Mouse (Mus musculus): Measurements from ENCODE around the gene Msi2. TPM values are rescaled to one million over a fixed set of nuclear protein-coding genes. Genes with fewer than 3 reads are reported as not detected.

Gene Msi2
- total and polyA plus RNA-seq, 3 experiments: 36.5 to 197 (median 144) TPM

DNA sequence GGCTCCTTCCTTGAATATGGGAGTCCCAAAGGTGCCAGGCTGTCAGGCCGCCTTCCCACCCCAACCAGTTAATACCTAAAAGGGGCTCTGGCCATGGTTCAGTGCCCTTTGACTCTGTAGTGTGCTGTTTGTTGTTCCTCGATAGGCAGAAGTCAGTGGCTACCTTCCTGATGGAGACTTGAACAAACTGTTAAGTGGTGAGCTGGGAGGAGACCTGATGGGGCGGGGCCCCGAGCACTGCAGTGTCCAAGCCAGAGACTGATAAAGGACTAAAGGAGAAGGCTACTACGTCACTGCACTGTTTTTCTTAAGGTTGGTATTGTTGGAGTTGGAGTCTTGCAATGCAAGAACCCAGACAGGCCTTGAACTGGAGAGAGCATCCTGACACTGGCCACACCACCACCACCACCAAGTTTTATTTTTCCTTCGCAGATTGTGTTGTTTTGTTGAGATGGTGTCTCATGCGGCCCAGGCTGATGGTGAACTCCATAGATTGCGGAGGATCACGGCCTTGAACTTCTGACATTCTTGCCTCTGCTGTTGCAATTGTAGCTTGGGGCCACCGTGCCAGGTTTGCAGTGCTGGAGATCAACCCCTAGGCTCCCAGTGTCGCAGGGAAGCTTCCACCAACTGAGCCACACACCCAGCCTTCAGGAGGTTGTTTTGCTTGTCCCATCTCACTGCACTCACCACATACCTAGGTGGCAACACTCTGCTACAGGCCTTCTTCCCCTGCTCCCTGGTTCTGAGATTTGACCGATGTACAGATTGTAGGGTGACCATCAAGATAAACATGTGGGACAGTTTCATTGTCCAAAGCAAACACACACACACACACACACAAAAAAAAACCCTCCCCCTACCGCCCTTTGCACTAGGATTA lies 2.2 kb upstream of the Msi2 start:
- no peaks in the 10 kb centered on the region for H3K27me3 ChIP-seq (ENCODE audit: insufficient read depth, low read length)
- H3K9me3 ChIP-seq (replicated peaks): no peaks in the 10 kb centered on the region
- peaks cover 26% of the 10 kb centered on the region for H3K36me3 ChIP-seq (replicated peaks)
- peaks cover 41% of the 10 kb centered on the region for H3K4me1 ChIP-seq (ENCODE audit: insufficient read depth, low read depth, low read length)
- TF ChIP-seq POLR2AphosphoS5 (IDR thresholded peaks at IDR 0.05; ENCODE audit: insufficient replicate concordance, low read depth, low read length) (no peak), TAL1 (conservative IDR thresholded peaks at IDR 0.05; ENCODE audit: low read depth, low read length) (no peak), GATA1 (IDR thresholded peaks at IDR 0.05; ENCODE audit: borderline replicate concordance, low read length) (no peak), CTCF (IDR thresholded peaks at IDR 0.05; ENCODE audit: low read depth, low read length) (no peak), GATA2 (IDR thresholded peaks at IDR 0.05; ENCODE audit: borderline replicate concordance, low read depth, low read length) (no peak)
- peak overlapping the region; percentile 40; the same call in 1 of the 2 replicates for H3K4me3 ChIP-seq (ENCODE audit: low read depth, low read length)
- peak; percentile 46; the same call in 1 of the 2 replicates for ATAC-seq (ENCODE audit: extremely low read depth, insufficient number of reproducible peaks, low FRiP score, poor library complexity, severe bottlenecking)
- peak; percentile 32 for DNase-seq (ENCODE audit: low spot score)

DNA sequence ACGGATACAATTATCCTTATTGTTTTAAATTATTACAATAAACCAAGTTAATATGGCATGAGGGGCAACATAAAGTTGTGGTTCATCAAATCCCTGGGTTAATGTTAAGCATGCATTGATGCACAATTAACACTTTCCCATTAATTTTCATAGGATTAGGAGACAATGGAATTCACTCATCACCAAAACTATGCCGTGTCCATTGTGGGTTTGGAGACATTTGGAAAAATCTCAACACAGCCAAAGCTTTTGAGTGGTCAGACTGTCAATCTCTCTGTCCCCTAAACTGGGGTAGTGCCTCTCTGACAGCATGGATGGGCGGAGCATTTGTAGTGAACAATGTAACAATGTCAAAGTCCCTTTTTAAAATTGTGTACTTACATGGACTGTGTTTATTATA lies 1.3 kb upstream of the Msi2 start:
- H3K4me3 ChIP-seq (ENCODE audit: low read depth, low read length): peak overlapping the region; percentile 91

DNA sequence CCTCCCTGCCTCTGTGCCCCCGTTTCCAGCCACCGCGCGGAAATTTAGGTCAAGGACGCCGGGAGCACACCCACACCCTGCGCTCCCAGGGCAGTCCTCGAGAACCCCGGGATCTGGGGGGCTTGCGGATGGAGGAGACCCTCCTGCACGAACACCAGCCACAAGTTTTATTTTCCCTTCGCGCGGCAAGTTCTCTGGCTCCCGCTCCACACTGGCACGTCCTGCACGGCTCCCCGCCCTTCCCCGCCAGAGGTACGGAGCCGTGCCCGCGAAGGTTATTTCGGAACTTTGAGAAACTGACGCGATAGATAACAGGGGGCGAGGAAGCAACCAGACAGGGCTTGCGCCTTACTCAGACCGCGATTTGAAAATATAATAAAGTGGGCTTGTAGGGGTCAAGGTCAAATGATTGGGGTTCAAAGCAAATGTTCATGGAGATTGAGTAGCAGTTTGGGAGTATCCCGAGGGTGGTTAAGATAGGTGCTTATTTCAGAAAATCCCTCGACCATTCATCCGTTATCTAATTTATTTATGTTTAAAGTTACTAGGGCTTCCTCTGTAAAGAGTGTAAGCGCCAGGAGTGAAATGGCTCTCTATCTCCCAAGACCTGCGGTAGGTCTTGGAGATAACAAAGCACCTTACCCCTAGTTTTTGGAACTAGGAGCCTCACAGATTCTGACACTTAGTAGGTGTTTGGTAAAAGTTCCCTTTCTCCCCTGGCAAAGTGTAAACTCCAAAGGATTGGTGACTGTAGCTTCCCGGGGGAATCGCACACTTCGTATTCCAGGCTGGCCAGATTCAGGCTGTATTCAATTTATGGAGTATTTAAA lies 668 bp upstream of the Msi2 start:
- H3K9me3 ChIP-seq (replicated peaks): no peaks in the 10 kb centered on the region
- H3K27me3 ChIP-seq (ENCODE audit: insufficient read depth, low read length): no peaks in the 10 kb centered on the region
- no peak for ATAC-seq (ENCODE audit: extremely low read depth, insufficient number of reproducible peaks, low FRiP score, poor library complexity, severe bottlenecking)
- peaks cover 55% of the 10 kb centered on the region for H3K4me1 ChIP-seq (ENCODE audit: insufficient read depth, low read depth, low read length)
- peak; percentile 54 for DNase-seq (ENCODE audit: low spot score)
- H3K4me3 ChIP-seq (ENCODE audit: low read depth, low read length): peak overlapping the region; percentile 91
- H3K36me3 ChIP-seq (replicated peaks): peaks cover 37% of the 10 kb centered on the region
- TF ChIP-seq POLR2AphosphoS5 (IDR thresholded peaks at IDR 0.05; ENCODE audit: insufficient replicate concordance, low read depth, low read length) (no peak), GATA1 (IDR thresholded peaks at IDR 0.05; ENCODE audit: borderline replicate concordance, low read length) (no peak), GATA2 (IDR thresholded peaks at IDR 0.05; ENCODE audit: borderline replicate concordance, low read depth, low read length) (no peak), CTCF (IDR thresholded peaks at IDR 0.05; ENCODE audit: low read depth, low read length) (no peak), TAL1 (conservative IDR thresholded peaks at IDR 0.05; ENCODE audit: low read depth, low read length) (no peak)

More for the DNA sequence above, 1.3 kb upstream of the Msi2 start:
- H3K36me3 ChIP-seq (replicated peaks): peaks cover 32% of the 10 kb centered on the region
- no peaks in the 10 kb centered on the region for H3K27me3 ChIP-seq (ENCODE audit: insufficient read depth, low read length)
- peaks cover 50% of the 10 kb centered on the region for H3K4me1 ChIP-seq (ENCODE audit: insufficient read depth, low read depth, low read length)
- TF ChIP-seq GATA1 (IDR thresholded peaks at IDR 0.05; ENCODE audit: borderline replicate concordance, low read length) (no peak), GATA2 (IDR thresholded peaks at IDR 0.05; ENCODE audit: borderline replicate concordance, low read depth, low read length) (no peak), TAL1 (conservative IDR thresholded peaks at IDR 0.05; ENCODE audit: low read depth, low read length) (no peak), POLR2AphosphoS5 (IDR thresholded peaks at IDR 0.05; ENCODE audit: insufficient replicate concordance, low read depth, low read length) (no peak), CTCF (IDR thresholded peaks at IDR 0.05; ENCODE audit: low read depth, low read length) (no peak)
- DNase-seq (ENCODE audit: low spot score) (no peak), ATAC-seq (ENCODE audit: extremely low read depth, insufficient number of reproducible peaks, low FRiP score, poor library complexity, severe bottlenecking) (no peak)
- H3K9me3 ChIP-seq (replicated peaks): no peaks in the 10 kb centered on the region

DNA sequence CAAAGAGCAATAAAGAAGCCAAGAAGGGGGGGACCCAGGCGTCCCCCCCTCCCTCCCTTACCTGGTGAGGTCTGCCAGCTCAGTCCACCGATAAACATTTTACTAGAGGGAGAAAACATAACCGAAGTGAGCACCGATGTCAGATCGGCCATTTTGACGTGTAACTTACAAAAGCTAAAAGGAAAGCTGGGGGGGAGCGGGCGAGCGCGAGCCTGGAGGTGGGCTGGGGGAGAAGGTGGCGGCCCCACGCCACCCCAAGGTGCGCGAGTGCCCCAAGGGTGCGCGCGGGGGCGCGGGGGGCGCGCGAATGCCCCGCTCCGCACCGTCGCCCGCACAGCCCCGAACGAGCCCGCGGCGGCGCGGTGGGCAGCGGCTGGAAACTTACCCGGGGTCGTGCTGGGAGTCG lies 666 bp downstream of the Msi2 start:
- no peak for ATAC-seq (ENCODE audit: extremely low read depth, insufficient number of reproducible peaks, low FRiP score, poor library complexity, severe bottlenecking)

DNA sequence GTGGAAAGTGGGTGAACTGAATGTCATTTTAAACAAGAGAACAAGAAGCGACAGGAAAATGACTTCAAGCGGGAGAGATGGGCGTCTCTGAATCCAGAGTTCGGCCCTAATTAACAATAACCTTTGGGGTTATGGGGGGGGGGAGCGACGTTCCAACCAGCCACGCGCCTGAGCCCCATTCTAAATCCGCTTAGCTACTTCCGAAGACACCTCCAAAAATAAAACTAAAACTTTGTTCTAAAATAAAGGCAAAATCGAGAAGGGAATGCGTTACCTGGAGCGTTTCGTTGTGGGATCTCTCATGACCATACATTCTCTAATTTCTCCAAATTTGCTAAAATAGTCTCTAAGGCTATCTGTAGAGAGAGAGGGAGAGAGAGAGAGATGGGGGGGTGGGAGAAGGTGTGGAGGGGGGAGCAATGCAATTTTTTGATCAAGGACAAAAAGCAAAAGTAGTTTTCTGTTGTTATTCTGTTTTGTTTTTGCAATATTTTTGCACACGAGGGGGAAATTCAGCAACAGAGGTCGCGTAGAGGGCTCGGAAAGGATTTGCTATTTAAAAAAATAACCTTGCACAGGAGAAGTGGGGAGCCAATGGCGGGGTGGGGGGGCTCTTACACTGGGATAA lies 1.2 kb downstream of the Msi2 start:
- Histone ChIP-seq H3K9me3 (replicated peaks) (no peaks in the 10 kb centered on the region), H3K4me1 (ENCODE audit: insufficient read depth, low read depth, low read length) (peaks cover 52% of the 10 kb centered on the region), H3K4me3 (ENCODE audit: low read depth, low read length) (peak overlapping the region; percentile 91), H3K36me3 (replicated peaks) (peaks cover 49% of the 10 kb centered on the region), H3K27me3 (ENCODE audit: insufficient read depth, low read length) (no peaks in the 10 kb centered on the region)
- ATAC-seq (ENCODE audit: extremely low read depth, insufficient number of reproducible peaks, low FRiP score, poor library complexity, severe bottlenecking) (no peak), DNase-seq (ENCODE audit: low spot score) (no peak)
- TF ChIP-seq POLR2AphosphoS5 (IDR thresholded peaks at IDR 0.05; ENCODE audit: insufficient replicate concordance, low read depth, low read length) (no peak), TAL1 (conservative IDR thresholded peaks at IDR 0.05; ENCODE audit: low read depth, low read length) (no peak), GATA2 (IDR thresholded peaks at IDR 0.05; ENCODE audit: borderline replicate concordance, low read depth, low read length) (no peak), CTCF (IDR thresholded peaks at IDR 0.05; ENCODE audit: low read depth, low read length) (no peak), GATA1 (IDR thresholded peaks at IDR 0.05; ENCODE audit: borderline replicate concordance, low read length) (no peak)

More for the DNA sequence above, 666 bp downstream of the Msi2 start:
- peaks cover 44% of the 10 kb centered on the region for H3K36me3 ChIP-seq (replicated peaks)
- no peaks in the 10 kb centered on the region for H3K27me3 ChIP-seq (ENCODE audit: insufficient read depth, low read length)
- peak; percentile 34 for DNase-seq (ENCODE audit: low spot score)
- H3K9me3 ChIP-seq (replicated peaks): no peaks in the 10 kb centered on the region
- peak overlapping the region; percentile 91 for H3K4me3 ChIP-seq (ENCODE audit: low read depth, low read length)
- H3K4me1 ChIP-seq (ENCODE audit: insufficient read depth, low read depth, low read length): peaks cover 52% of the 10 kb centered on the region
- TF ChIP-seq TAL1 (conservative IDR thresholded peaks at IDR 0.05; ENCODE audit: low read depth, low read length) (no peak), POLR2AphosphoS5 (IDR thresholded peaks at IDR 0.05; ENCODE audit: insufficient replicate concordance, low read depth, low read length) (no peak), GATA1 (IDR thresholded peaks at IDR 0.05; ENCODE audit: borderline replicate concordance, low read length) (no peak), CTCF (IDR thresholded peaks at IDR 0.05; ENCODE audit: low read depth, low read length) (no peak), GATA2 (IDR thresholded peaks at IDR 0.05; ENCODE audit: borderline replicate concordance, low read depth, low read length) (no peak)
